Mouse (Mus musculus) C2C12 (cell line): ENCODE results near the gene Sept10. TPM values are rescaled to one million over a fixed set of nuclear protein-coding genes. Genes with fewer than 3 reads are reported as not detected.

Experiments used
- H3K27me3 ChIP-seq: one replicate; pipeline ENCODE4 v1.6.1; 2011; ENCODE audit not compliant: control insufficient read depth, insufficient read depth, insufficient read length
- H3K36me3 ChIP-seq: one replicate; pipeline ENCODE4 v1.6.1; 2011; ENCODE audit not compliant: control insufficient read depth, insufficient read depth
- H3K4me3 ChIP-seq: one replicate; pipeline ENCODE4 v1.5.1; 2011; ENCODE audit warnings: mild to moderate bottlenecking, control low read depth; ENCODE audit not compliant: poor library complexity, insufficient read depth, severe bottlenecking
- H3K79me2 ChIP-seq: one replicate; pipeline ENCODE4 v1.6.1; 2011; ENCODE audit not compliant: control insufficient read depth, insufficient read depth
- H3K79me3 ChIP-seq: one replicate; pipeline ENCODE4 v1.6.1; 2011; ENCODE audit warnings: low read depth, control low read depth
- H3ac ChIP-seq: one replicate; pipeline ENCODE3; 2011; ENCODE audit warnings: low read depth; ENCODE audit not compliant: control insufficient read depth, insufficient read length
- CEBPB ChIP-seq: IDR thresholded peaks from one replicate; pipeline ENCODE4 v1.6.1; 2011; ENCODE audit warnings: low read depth, mild to moderate bottlenecking, control low read depth, moderate library complexity
- CTCF ChIP-seq: IDR thresholded peaks from one replicate; pipeline ENCODE4 v1.5.1; 2011; ENCODE audit not compliant: control insufficient read depth, insufficient read depth, insufficient read length
- FOSL1 ChIP-seq: IDR thresholded peaks from one replicate; pipeline ENCODE4 v1.8.0; 2011; ENCODE audit warnings: mild to moderate bottlenecking, low read length; ENCODE audit not compliant: poor library complexity, insufficient read depth, severe bottlenecking
- MAX ChIP-seq: IDR thresholded peaks from one replicate; pipeline ENCODE4 v1.6.1; 2011; ENCODE audit warnings: mild to moderate bottlenecking, control low read depth
- MYOD1 ChIP-seq: IDR thresholded peaks from one replicate; pipeline ENCODE4 v1.6.1; 2011; ENCODE audit warnings: low read depth; ENCODE audit not compliant: control insufficient read depth, insufficient read length
- MYOG ChIP-seq: IDR thresholded peaks from one replicate; pipeline ENCODE4 v1.6.1; 2011; ENCODE audit not compliant: control insufficient read depth, insufficient read length; ENCODE audit errors: extremely low read depth
- USF1 ChIP-seq: IDR thresholded peaks from one replicate; pipeline ENCODE4 v1.6.1; 2011; ENCODE audit warnings: low read depth, mild to moderate bottlenecking, control low read depth, moderate library complexity
- long read RNA-seq, 2 experiments: library from polyadenylated mRNA; unstranded; transcript quantifications; one replicate each; pipeline ENCODE4 v2.0.0; 2019 to 2020
- polyA plus RNA-seq: library from polyadenylated mRNA; unstranded; fragments of >200 nt; fragmentation: generic; extraction: Trizol; gene quantifications from one replicate; pipeline ENCODE4 v1.2.1, GENCODE M21; 2012; ENCODE audit warnings: missing spikeins

The Sept10 gene
- polyA plus RNA-seq = 12.0 TPM
- long read RNA-seq, experiment 1, transcript Sept10-201 (10 exons, 2,532 nt) = major isoform, 5 of 68 reads
- long read RNA-seq, experiment 1, partial matches to known transcripts = 5 of 68 reads
- long read RNA-seq, experiment 1, other reads (novel, unspliced or antisense) = 58 of 68 reads
- long read RNA-seq, experiment 2, transcript Sept10-201 (10 exons, 2,532 nt) = major isoform, 54 of 101 reads
- long read RNA-seq, experiment 2, partial matches to known transcripts = 32 of 101 reads
- long read RNA-seq, experiment 2, other reads (novel, unspliced or antisense) = 15 of 101 reads

- peaks cover 8% of the 10 kb centered on the region for H3K36me3 ChIP-seq
- H3K27me3 ChIP-seq = no peaks in the 10 kb centered on the region
- H3K4me3 ChIP-seq = peak within 1 kb of the TSS; percentile 75
- TF ChIP-seq MAX (no peak), CTCF (no peak), MYOD1 (no peak), MYOG (no peak), CEBPB (no peak), USF1 (no peak), FOSL1 (no peak)
- peaks cover 85% of the 10 kb centered on the region for H3K79me2 ChIP-seq
- H3ac ChIP-seq = peak within 1 kb of the TSS; percentile 84
- peaks cover 32% of the 10 kb centered on the region for H3K79me3 ChIP-seq
Measured at GRCm38 (mm10) chr10:59221473-59222270, at the start of gene Sept10, which contains the start of gene Sowahc. Gene Sept10 (minus strand): TSS chr10:59221847. Gene Sowahc (plus strand): TSS chr10:59221953.

- no peaks in the 10 kb centered on the region for H3K79me2 ChIP-seq
- H3ac ChIP-seq = no peak overlapping the region
- TF ChIP-seq MYOD1 = no peak
- no peaks in the 10 kb centered on the region for H3K36me3 ChIP-seq
- H3K27me3 ChIP-seq = no peaks in the 10 kb centered on the region
- no peak overlapping the region for H3K4me3 ChIP-seq
- H3K79me3 ChIP-seq = no peaks in the 10 kb centered on the region
Measured at GRCm38 (mm10) chr10:59268754-59269153, 47.1 kb upstream of the Sept10 start.

- Histone ChIP-seq H3K79me2 (no peaks in the 10 kb centered on the region), H3K36me3 (no peaks in the 10 kb centered on the region), H3K27me3 (no peaks in the 10 kb centered on the region), H3K4me3 (no peak overlapping the region), H3ac (no peak overlapping the region), H3K79me3 (no peaks in the 10 kb centered on the region)
- no peak for TF ChIP-seq MAX
- TF ChIP-seq CEBPB = no peak
- no peak for TF ChIP-seq FOSL1
- TF ChIP-seq CTCF = no peak
- no peak for TF ChIP-seq MYOG
Measured at GRCm38 (mm10) chr10:59268109-59268508, 46.5 kb upstream of the Sept10 start.

GRCm38 (mm10) chr10:59267275-59267674, 45.6 kb upstream of the Sept10 start:
- no peak overlapping the region for H3K4me3 ChIP-seq
- no peaks in the 10 kb centered on the region for H3K79me2 ChIP-seq
- no peak for TF ChIP-seq FOSL1
- TF ChIP-seq MAX = no peak
- TF ChIP-seq CEBPB = no peak
- no peak for TF ChIP-seq MYOG
- TF ChIP-seq USF1 = no peak
- TF ChIP-seq CTCF = no peak
- no peak for TF ChIP-seq MYOD1
- H3K36me3 ChIP-seq = no peaks in the 10 kb centered on the region
- no peak overlapping the region for H3ac ChIP-seq
- H3K27me3 ChIP-seq = no peaks in the 10 kb centered on the region
- no peaks in the 10 kb centered on the region for H3K79me3 ChIP-seq

- Histone ChIP-seq H3K79me3 (no peaks in the 10 kb centered on the region), H3K36me3 (no peaks in the 10 kb centered on the region), H3K27me3 (no peaks in the 10 kb centered on the region), H3ac (no peak overlapping the region), H3K4me3 (no peak overlapping the region), H3K79me2 (no peaks in the 10 kb centered on the region)
- TF ChIP-seq CEBPB (no peak), CTCF (no peak)
Measured at GRCm38 (mm10) chr10:59266097-59266496, 44.5 kb upstream of the Sept10 start.

GRCm38 (mm10) chr10:59265674-59266073, 44.0 kb upstream of the Sept10 start:
- Histone ChIP-seq H3ac (no peak overlapping the region), H3K27me3 (no peaks in the 10 kb centered on the region), H3K36me3 (no peaks in the 10 kb centered on the region), H3K79me3 (no peaks in the 10 kb centered on the region), H3K79me2 (no peaks in the 10 kb centered on the region), H3K4me3 (no peak overlapping the region)
- TF ChIP-seq CTCF = no peak
- no peak for TF ChIP-seq MYOD1
- TF ChIP-seq CEBPB = no peak
- no peak for TF ChIP-seq USF1
- TF ChIP-seq MAX = no peak
- no peak for TF ChIP-seq FOSL1
- TF ChIP-seq MYOG = no peak
